Mouse (Mus musculus) bone marrow, adult 2 months (tissue): ENCODE measurements around the gene Inf2.

Experiments used
- CTCF ChIP-seq: fragments of 200-500 bp; IDR thresholded peaks from 2 replicates; pipeline ENCODE4 v1.5.1; 2011; ENCODE audit warnings: low read length, control low read depth; ENCODE audit not compliant: control insufficient read depth, insufficient read depth
- POLR2A ChIP-seq: fragments of 200-500 bp; IDR thresholded peaks from 2 replicates; pipeline ENCODE4 v1.6.1; 2011; ENCODE audit warnings: low read depth, mild to moderate bottlenecking, control low read depth, low read length, borderline replicate concordance; ENCODE audit not compliant: control insufficient read depth

DNA sequence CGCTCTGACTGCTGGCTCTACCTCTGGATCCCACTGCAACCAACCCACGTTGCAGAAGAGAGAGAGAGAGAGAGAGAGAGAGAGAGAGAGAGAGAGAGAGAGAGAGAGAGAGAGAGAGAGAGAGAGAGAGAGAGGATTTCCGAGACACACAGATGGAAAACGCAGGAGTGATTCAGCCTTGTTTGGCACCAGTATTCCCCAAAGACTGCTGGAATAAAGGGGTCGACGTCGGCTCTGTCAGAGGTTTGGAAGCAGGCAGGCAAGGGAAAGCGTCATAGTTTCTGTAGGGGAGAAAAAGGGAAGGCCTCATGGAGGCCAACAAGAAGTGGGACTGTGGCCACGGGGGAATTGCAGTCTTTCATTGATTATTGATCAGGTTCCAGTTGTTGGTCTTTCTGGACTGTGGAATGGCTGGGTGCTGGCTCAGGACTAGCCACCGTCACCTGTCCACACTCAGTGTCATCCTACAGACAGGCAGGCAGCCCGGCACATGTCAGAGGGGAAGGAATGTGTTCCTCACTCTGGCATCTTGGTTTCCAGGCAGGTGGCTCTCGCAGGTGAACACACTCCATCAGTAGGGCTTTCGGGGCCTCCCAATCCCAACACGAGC is 8.4 kb downstream of the Inf2 start:
- no peak for TF ChIP-seq POLR2A
- no peak for TF ChIP-seq CTCF
